Mouse (Mus musculus): ENCODE results near the gene Arl15.

GRCm38 (mm10) chr13:114151698-114152069, 357.4 kb downstream of the Arl15 start:
- TF ChIP-seq CTCF (IDR thresholded peaks at IDR 0.05; ENCODE audit: borderline replicate concordance, extremely low read depth, insufficient read depth, insufficient read length) (no peak), POLR2A (IDR thresholded peaks at IDR 0.05; ENCODE audit: borderline replicate concordance, extremely low read depth, insufficient read depth, insufficient read length, poor library complexity, severe bottlenecking) (no peak)

All from brain, embryonic 14.5 days (tissue).